Mouse (Mus musculus) kidney, adult 11 months (tissue): Measurements from ENCODE around the gene Sh3bgrl2.
"Not testable (repeated sequence)": the region's sequence is repeated elsewhere in the genome, so short reads cannot be mapped to it uniquely, and the experiment has no call there.

Source experiments
- DNase-seq: peaks from one replicate; pipeline ENCODE4 v3.0.0; 2022

The Sh3bgrl2 gene

DNA sequence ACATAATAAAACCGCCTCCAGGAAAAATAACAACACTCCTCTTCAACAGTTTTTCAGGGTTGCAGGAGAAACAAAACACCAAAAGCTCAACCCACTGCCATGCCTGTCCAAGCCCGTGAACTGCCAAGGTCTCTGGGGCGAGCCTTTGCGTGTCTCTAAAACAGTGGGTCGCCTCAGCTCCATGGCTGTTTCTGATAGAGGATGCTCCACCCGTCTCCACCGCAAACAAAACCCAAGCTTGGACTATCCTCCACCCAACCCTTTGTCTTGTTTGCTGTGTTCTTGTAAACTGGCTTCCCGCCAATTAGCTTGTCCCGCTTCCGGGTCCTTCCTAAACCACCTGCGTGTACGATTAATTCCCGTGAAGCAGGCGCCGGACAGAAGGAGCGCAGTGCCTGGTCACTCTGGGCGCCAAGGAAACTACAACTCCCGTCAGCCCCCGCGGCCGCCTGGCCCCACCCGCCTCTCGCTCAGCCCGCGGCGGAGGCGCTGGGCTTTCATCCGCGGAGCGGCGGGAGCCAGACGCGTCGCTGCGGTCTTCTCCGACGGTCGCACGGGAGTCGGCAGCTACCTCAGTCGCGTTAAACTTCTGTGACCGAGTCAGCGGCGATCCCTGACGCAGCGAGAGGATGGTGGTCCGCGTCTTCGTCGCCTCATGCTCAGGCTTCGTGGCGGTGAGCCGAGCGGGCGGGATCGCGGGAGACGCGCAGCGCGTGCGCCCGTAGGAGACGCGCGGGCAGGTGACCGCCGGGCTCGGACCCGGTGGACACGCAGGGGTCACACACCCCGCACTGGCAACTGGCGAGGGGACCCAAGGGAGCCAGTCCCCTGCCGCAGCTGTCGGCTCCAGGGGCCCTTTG, at the start of gene Sh3bgrl2:
Sh3bgrl2 (plus strand) TSS at position 498 of the 860 bp plus-strand sequence.
- DNase-seq: peak; percentile 82

DNA sequence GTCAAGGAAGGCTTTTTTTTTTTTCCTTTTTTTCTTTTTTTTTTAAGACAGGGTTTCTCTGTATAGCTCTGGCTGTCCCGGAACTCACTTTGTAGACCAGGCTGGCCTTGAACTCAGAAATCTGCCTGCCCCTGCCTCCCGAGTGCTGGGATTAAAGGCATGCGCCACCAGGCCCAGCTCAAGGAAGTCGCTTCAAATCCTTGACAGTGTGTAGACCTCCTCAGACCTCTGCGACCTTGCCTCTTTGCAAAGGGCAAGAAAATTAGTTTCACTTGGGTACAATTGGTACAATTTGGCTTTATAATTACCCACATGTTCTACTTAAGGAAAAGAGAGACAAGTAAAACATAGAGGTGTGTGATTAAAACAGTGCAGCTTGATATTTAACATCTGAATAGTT, 29.0 kb upstream of the Sh3bgrl2 start:
- not testable (repeated sequence) for DNase-seq

DNA sequence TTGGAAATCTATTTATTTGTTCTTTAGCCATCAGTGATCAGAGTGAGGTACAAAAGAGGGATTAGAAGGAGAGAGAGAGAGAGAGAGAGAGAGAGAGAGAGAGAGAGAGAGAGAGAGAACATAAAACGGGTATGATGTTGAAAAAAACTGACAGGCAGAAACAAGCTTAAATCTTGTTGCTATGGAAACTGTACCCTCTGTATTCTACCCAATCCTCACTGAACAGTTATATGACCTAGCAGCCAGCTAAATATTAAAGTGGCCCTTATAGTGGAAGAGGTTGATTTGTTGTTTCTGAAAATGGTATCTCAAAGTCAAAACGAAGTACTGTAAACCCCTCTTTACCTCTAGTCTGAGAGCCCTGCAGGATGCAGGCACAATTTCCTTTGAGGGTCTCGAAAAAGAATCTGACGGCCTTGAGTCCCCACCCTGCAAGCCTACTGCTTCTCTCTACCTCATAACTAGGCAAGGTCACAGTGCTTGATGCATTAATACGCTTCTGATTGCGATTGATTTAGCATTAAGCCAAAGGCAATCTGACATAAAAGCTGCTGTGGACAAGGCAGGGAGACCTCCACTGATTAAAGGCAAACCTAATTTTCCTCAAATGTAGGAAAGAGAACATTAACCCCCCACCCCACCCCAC, 28.5 kb upstream of the Sh3bgrl2 start:
- DNase-seq: no peak

DNA sequence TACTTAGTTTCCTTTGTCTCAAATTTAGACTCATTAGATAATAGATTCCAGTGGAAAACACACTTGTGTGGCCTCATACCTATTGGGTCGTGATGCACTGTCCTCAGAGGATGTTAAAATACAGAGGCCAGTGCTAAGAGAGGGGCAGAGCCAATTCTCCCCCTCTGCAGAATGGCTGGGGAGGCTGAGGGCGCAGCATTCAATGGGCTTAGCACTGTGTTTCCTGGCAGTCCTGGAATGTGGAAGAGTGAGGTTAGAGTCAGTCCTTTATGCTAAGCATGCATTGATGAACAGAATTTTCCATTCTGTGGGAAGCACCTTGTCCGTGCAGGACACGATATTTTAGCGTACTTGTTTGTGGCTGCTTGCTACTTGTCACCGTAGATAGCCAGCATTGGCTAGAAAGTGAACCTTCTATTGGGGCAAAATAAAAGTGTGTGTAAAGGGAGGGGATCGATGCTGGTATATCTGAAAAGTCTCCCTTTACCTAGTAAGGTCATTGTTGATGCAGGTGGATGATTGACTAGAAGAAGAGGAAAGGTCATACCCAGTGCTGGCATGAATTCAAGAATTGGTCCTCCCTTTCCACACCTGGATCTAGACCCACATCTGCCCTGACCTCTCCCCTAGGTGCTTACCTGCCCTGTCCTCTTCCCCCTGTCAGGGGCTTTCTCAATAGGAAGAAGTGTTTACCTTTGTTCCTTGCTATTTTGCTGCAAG, 20.6 kb upstream of the Sh3bgrl2 start:
- no peak for DNase-seq

DNA sequence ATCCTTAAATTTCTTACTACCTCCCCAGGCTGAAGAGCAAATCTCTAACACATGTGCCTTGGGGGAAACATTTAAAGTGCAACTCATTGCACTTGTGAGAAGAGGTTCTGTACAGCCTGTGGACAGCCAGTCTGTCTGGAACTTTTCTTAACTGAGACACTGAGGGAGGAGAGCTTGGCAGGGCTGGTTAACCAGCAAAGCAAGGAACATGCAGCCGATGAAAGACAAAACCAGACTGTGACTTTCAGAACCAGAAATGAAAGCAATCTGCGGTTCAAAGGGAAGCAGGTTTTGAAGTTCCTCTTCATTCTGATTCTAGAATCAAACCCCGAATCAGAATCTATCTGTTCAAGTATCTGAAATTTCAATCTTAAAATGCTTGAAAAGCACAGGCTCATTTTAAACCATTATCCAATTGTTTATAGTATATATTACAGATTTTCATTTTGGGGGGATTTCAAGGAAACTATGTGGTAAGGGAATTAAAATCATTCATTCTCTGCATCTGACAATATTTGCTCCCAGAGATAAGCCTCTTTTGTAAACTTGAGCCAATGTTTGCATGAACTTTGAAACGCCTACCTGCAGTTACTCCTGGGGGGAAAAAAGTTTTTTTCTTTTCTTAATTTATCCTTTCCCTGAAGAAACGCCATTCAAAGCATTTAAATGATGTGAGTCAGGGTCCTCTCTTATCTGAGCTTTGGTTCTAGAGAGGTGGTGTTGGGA, 14.9 kb upstream of the Sh3bgrl2 start:
- no peak for DNase-seq

DNA sequence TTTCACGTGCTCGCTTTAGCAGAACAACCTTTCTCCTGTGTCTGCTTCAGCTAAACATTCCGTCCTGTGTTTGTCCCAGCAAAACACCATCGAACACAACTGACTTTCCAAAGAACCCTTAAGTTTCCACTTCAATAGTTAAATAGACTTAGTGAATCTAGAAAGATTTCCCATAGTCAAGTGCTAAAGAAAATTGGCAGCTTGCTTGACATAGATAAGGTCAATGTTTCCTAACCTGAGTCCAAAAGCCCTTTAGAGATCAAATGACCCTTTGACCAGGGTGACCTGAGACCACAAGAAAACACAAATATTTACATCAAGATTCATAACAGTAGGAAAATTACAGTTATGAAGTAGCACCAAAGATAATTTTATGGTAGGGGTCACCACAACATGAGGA, 11.2 kb upstream of the Sh3bgrl2 start:
- DNase-seq: no peak

DNA sequence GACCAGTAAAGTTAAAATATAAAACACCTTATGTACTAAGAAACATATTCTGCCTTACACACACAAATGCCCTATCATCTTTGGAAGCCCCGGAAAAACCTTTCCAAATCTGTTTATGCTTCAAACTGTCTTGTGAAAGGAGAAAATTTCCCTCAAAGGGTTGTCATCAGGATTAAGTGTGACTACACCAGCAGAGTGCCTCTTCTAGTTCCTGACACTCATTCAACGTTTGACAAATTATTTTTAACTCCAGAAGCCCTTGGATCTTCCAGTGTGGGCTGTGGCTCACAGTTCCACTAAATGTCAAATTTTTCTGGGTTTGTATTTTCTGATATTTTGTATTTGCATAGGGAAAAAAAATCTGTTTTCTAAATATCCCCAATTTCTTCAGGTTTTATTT, 10.6 kb upstream of the Sh3bgrl2 start:
- DNase-seq: no peak

DNA sequence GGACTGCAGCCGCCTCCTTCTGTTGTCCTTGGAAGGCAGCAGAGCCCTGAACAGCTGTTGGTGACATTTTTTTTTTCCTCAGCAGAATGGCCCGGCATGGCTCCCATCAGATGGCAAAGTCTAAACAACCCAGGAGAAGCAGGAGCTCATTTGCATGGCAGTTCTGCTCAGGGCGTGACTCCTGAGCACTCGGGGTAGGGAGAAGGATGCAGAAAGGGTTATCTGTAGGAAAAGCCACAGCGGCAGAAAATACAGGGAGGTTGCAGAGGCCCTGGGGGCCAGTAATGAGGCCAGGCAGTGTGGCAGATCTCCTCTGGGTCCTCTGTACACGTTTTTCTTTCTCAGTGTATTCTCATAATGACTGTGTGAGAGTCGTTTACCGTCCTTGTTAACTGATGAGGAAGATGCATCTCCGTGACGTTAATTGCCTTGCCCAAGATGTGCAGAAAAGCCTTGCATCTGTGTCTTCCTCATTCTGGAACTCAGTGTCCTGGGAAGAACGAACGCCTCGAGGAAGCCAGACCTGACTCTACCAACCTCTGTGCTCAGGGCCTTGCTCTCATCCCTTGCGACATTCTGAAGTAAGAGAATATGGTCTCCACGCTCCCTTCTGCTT, 10.1 kb upstream of the Sh3bgrl2 start:
- DNase-seq: no peak

DNA sequence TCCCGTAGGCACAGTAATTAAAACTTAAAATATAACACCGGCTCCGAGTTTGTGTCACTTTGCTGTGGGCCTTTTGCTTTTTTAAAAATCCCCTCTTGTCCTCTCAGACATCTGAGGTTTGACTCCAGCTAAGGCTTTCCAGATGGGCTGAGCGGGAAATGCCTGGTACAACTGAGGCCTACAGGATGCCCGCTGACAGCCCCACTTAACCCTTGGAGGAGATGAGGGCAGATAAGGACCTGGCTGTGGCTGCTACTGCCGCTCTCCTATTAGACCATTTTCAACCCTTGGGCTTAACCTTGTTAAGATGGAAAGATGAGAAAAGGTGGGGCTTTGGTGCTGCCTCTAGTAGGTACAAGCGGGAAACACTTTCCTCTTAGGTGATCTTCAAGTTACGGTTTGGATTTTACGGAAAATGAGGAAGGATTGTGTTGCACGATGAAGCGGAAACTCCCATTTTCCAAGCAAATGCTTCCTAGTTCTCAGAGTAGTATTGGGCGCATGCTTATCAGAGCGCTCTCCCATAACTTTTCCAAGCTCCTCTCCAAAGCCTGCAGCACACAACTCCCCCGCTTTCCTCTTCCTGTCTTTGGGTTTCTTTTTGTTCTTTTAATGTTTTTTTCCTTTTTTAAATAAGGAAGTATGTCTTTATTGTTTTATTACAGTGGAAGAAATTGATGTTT, 8.2 kb upstream of the Sh3bgrl2 start:
- DNase-seq: no peak

DNA sequence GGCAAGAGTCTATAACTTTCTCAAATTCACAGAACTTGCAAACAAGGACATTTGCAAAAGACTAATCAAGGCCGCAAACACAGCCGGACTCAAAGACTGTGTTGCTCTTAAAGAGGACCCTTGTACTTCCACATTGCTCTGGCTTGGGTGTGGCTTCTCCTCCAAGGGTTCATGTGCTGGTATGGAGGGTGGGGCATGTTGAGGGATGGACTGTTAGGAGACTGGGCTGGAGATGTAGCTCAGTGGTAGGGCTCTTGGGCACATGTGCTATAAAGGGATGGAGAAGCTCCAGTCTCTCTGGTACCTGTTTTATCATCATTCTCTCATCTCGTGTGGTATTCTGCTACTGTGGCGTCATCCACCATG, 7.7 kb upstream of the Sh3bgrl2 start:
- no peak for DNase-seq

DNA sequence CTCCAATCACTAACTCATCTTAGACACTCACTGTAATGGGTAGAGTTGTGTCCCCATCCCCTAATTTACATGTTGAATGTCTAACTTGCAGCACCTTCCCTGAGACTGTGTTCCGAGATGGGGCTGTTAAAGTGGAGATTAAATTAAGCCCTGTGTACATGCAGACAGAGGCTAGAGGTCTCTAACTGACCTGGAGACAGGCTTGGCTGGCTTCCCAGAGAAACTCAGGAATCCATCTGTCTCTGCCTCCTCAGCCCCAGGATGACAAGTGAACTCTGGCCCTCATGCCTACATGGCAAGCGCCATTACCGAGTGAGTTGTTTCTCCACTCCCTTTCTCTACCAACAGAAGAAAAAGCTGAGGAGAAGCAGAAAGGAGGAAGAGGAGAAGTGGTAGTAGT, 7.2 kb upstream of the Sh3bgrl2 start:
- DNase-seq: peak; percentile 49

DNA sequence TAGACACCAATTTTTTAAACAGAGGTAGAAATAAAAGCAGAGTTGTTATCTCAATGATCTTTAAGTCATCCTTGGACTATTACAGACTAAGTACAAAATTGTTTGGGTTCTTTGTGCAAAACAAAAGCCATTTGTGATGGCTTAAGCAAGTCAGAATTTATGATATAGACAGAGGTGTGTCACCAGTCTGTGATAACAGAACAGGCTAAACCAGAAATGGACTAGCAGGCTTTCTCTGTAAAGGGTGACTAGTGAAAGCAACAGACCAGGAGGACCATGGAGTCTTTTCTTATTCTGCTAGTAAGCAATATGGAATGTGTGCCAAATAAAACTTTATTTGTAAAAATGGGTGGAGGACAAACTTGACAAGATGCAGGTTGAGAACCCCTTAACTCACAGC, 2.9 kb upstream of the Sh3bgrl2 start:
- no peak for DNase-seq

DNA sequence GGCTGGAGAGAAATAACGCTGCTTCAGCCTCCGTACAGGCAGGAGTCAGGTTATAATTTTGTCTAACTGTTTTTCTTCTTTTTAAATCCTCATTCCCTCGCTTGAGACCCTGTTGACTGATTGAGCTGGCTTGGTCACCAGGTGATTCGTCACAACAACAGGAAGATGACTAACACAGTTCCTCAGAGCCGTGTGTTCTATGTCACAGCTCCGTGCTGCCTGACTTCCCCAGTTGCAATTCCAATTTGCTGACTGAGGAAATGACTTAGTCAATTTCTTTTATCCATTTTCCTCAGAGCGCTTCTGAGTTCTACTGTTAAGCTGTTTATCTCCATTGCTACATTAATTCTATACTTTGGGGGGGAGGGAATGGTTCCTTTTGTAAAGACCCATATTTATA, 1.8 kb upstream of the Sh3bgrl2 start:
- no peak for DNase-seq

DNA sequence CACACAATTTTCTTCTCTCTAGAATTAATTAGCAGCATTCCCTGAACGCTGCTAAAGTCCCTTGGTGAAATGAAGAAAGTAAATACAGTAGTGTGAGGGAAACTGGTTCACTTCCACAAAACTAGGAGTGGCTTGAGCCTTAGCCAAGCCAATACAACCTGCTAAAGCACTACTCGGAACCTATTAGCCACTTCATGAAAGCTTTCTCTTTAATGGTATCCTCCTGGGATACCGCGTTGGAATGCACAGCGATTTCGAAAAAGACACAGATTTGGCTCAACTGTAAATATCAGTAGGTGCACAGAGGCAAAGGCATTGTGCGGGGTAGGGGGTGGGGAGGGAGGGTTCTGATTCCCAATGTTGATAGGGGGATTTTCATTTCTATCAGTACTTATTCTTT, 898 bp upstream of the Sh3bgrl2 start:
- DNase-seq: no peak

DNA sequence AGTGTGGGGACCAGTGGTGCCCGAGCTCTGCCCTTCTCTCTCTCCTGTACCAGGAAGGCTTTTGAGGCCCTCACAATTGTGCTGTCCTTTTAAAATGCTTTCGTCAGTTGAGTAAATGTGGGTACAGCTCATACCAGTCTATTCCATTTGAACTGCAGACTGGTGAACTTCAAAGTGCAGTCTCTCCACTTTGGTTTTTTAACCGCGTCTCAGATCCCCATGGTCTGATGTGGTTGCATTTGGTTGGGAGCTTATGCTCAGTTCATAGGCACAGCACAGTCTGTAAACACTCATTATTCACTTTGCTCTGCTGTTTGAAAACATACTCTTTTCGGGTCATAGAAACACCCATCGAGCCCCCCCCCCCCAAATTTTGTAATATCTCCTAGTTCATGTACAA, 1.7 kb downstream of the Sh3bgrl2 start:
- DNase-seq: no peak

DNA sequence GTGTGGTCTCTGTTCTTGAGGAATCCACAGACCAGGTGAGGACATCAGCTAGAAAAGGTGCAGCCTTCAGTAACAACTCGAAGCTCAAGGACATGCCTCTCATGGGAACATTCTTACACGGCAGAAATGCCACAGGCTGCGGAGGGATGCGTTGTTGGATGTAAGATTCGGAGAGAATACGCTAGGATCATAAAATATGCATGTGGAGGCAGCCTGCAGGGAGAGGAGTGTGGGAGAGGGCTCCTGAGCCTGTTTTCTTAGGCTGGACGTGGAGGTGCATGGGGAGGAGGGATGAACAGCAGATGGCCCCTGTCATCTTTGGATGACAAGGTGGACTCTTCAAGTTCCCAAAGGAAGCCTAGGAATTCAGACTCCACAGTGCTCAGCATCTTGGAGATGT, 3.0 kb downstream of the Sh3bgrl2 start:
- no peak for DNase-seq

DNA sequence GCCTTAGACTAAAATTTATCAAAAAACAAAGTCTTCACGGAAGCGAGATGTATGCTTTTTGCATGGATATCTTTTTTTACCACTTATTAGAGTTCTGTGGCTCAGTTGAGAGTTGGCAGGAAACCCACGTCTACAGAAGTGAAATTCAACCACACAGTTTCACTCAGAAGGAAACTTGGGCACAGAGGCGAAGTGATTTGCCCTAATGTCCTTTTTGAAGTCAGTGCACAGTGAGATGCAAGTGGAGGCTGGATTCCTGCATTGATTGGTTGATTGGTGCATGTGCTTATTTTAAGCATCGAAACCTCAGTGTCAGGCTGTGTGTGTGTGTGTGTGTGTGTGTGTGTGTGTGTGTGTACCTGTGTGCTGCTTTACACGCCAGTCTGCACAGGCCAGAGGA, 3.5 kb downstream of the Sh3bgrl2 start:
- DNase-seq: no peak

DNA sequence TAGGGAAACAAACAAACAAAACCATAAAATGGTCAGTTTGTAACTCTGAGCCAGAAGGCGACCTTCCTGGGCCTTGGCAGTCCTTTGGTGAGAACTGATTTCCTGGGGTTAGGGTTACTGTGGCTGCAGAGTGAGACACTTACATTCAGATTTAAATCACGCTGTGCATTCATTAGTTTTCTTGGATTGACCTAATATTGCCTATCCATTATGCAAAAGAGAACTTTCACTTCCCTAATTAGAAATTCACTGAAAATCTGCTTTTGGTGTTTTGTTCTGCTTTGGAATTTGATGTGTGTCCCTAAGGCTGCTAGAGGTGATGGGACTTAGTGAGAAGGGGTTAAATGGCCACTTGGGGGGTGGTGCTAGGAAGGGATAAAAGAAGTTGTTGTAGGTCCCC, 7.5 kb downstream of the Sh3bgrl2 start:
- no peak for DNase-seq

DNA sequence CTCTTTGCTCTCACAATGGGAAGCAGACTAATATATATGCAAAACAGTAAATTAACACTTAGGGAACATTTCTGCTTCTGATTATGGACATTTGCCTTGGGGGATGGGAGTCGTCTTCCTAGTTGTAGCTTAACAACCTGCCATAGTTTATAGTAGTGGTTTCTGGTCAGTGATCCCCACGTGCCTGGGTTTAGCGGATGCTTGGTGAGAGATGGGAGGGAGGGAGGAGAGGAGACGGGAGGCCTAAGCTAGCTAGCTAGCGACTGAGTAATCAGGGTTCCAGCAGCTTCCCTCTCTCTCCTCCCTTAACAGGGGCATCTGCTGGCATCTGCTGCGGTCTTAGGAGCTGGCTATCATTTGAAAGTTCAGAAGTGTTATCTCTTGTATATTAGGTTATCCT, 8.1 kb downstream of the Sh3bgrl2 start:
- peak; percentile 40 for DNase-seq

DNA sequence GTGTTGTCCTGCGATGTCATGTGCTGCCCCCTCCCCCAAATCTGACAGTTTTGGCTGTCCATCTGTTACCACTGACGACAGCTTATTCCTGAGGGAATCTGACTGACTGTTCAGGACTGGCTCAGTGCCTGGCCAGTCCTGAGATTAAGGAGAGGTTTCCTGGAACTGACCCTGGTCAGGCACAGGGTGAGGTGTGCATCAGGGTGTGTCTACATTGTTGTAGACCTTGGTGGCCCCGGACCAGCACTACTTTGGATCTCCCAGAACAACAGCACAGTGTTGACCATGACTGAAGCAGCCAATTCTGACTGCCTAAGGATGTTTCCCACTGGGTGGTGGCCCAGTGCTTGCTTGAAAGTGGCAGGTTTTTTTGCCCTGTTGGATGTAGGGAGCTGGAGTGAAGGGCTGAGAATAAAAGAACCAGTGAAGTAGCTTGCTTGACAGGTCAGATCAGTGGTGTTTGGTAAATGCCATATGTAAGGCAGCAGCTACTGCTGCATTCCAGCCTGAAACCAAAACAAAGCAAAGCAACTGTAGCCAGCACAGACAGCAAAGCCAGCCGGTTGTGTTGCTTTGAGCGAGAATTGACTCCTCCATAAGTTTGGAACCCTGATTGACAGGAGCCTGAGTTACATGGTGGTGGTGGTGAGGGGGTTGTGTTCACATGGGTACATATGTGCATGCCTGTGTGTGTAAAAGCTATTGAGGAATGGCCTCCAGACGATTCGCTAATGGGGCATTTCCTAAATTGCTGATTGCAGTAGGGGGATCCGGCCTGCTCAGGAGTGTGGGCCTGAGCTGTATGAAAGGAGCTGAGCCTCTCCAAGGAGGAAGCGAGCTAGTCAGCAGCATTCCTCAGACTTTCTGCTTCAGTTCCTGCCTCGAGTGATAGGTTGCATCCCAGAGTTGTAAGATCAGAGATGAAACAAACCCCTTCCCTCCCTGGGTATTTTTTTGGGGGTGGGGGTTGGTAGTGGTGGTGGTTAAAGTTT, 8.9 kb downstream of the Sh3bgrl2 start:
- peak; percentile 11 for DNase-seq

DNA sequence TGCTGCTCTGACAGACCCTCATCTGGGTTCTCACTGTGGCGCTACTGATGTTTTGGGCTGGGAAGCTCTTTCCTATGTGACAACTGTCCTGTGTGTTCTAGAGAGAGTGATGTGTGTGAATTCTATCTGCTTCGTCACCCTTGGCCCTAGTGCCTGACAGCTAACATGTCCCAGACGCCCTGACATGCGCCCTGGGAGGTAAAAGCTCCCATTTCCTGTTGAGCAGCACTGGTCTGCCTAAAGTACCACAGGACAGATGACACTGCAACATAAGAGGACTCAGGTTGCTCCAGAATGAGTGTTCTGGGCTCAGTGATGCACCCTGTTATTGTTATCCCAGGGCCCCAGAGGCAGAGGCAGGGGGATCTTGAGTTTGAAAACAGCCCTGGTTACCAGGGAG, 12.5 kb downstream of the Sh3bgrl2 start:
- DNase-seq: no peak
